Mouse (Mus musculus): ENCODE measurements at regions not wholly inside any gene's neighbourhood (a gene's known extent, or its start where the extent isn't known, plus 50 kb on each side); places are given as distances from the start of the nearest gene placed in this dataset.

- no peak for ATAC-seq (replicated peaks; ENCODE audit: low read depth, poor library complexity, severe bottlenecking)
Observed at GRCm38 (mm10) chr1:79927740-79928139, 66.8 kb upstream of the Serpine2 start.

GRCm38 (mm10) chr1:79925776-79926175 is 64.8 kb upstream of the Serpine2 start:
- no peak for ATAC-seq (replicated peaks; ENCODE audit: low read depth, poor library complexity, severe bottlenecking)

- no peak for ATAC-seq (replicated peaks; ENCODE audit: low read depth, poor library complexity, severe bottlenecking)
Observed at GRCm38 (mm10) chr1:79921890-79922289, 60.9 kb upstream of the Serpine2 start.

GRCm38 (mm10) chr1:79921333-79921732 is 60.4 kb upstream of the Serpine2 start:
- ATAC-seq (replicated peaks; ENCODE audit: low read depth, poor library complexity, severe bottlenecking): no peak

GRCm38 (mm10) chr1:79917426-79918150 is 56.6 kb upstream of the Serpine2 start:
- ATAC-seq (replicated peaks; ENCODE audit: low read depth, poor library complexity, severe bottlenecking): no peak

Data from common myeloid progenitor, adult 5-6 weeks (primary cell).